Mouse (Mus musculus) forebrain, embryonic 13.5 days (tissue): Measurements from ENCODE around the gene Hoxb7. TPM values are rescaled to one million over a fixed set of nuclear protein-coding genes. Genes with fewer than 3 reads are reported as not detected.

Source experiments
- ATAC-seq: fragments of 200-750 bp; cut with Nextera tagmentation; 2 replicates; pipeline ENCODE4 v1.8.0; 2017
- H3K27ac ChIP-seq: fragments of 300-500 bp; sonication (generic); 2 replicates; pipeline ENCODE4 v1.5.1; 2015; ENCODE audit warnings: inconsistent platforms, mild to moderate bottlenecking, moderate library complexity
- H3K27me3 ChIP-seq: fragments of 300-500 bp; sonication (generic); 2 replicates; pipeline ENCODE4 v1.6.1; 2015; ENCODE audit warnings: mild to moderate bottlenecking, inconsistent platforms
- H3K36me3 ChIP-seq: fragments of 300-500 bp; sonication (generic); 2 replicates; pipeline ENCODE4 v1.6.1; 2015; ENCODE audit warnings: mild to moderate bottlenecking, inconsistent platforms; ENCODE audit not compliant: poor library complexity, severe bottlenecking
- H3K4me1 ChIP-seq: fragments of 300-500 bp; sonication (generic); 2 replicates; pipeline ENCODE4 v1.6.1; 2015; ENCODE audit warnings: inconsistent platforms
- H3K4me2 ChIP-seq: fragments of 300-500 bp; sonication (generic); 2 replicates; pipeline ENCODE4 v1.6.1; 2015; ENCODE audit warnings: inconsistent platforms, mild to moderate bottlenecking, moderate library complexity
- H3K4me3 ChIP-seq: fragments of 300-500 bp; sonication (generic); 2 replicates; pipeline ENCODE4 v1.5.1; 2015; ENCODE audit warnings: mild to moderate bottlenecking, inconsistent platforms
- H3K9ac ChIP-seq: fragments of 300-500 bp; sonication (generic); 2 replicates; pipeline ENCODE4 v1.6.1; 2015; ENCODE audit warnings: mild to moderate bottlenecking, inconsistent platforms
- H3K9me3 ChIP-seq: fragments of 300-500 bp; sonication (generic); replicated peaks from 2 replicates; pipeline ENCODE4 v1.6.1; 2016; ENCODE audit warnings: inconsistent platforms
- WGBS: fragments of 180-500 bp; shearing (Covaris S2); methylation state at CpG from one replicate; pipeline ENCODE4 v1.1.7; 2015; 5-methylcytosine and 5-hydroxymethylcytosine counted together
- polyA plus RNA-seq: library from polyadenylated mRNA; unstranded; fragments of >200 nt; fragmentation: Nextera tagmentation; extraction: Ambion mirVana; gene quantifications from 2 replicates; pipeline ENCODE4 v1.2.1, GENCODE M21; 2015

The Hoxb7 gene
- polyA plus RNA-seq, 1 experiment from 2014 or later = not detected

DNA sequence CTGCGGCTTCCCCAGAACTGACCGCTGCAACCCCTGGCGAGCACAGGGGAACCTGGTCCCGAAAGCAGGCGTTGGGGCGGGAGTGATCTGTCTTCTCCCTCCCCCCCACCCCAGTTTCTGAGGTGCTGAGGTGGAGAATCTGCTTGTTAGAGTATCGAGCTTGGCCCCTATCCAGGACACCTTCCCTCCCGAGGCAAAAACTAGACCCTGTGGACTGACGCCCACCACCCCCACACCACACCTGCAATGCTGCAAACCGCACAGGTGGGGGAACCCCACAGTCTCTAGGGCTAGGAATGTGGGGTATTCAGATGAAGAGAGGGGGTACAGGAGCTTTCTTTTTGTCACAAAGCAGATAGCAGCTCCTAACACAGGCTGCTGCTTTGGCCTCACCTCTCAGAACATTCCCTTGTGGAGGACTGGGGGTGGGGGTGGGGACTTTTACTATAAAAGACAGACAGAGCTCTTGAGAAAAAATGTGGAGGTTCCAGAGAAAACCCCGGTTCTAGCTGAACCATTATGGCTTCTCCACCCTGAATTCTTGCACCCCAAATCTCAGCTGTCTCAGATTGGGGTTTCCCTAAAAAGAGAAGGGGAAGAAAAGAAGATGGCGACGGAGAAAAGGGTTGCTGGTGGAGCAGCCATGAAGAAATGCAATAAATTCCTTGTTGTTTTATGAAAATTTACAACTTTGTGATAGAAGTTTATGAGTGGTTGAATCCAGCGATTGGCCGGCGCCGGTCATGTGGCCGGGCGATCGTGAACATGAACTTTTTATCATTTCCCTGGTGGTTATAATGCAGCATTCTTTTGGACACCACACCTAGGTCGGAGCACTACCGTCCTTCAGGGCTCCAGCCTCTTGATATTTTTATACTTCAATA, 5.5 kb downstream of the Hoxb7 start, which contains the start of gene Hoxb6:
Hoxb6 (plus strand) TSS at position 796 of the 884 bp plus-strand sequence.
- peaks cover 99% of the 10 kb centered on the region for H3K27me3 ChIP-seq
- no peak within 1 kb of the TSS for H3K9ac ChIP-seq
- WGBS = 2% methylated on average over 22 of the region's 22 CpGs
- no peaks in the 10 kb centered on the region for H3K9me3 ChIP-seq
- no peak within 1 kb of the TSS for H3K27ac ChIP-seq
- H3K36me3 ChIP-seq = no peaks in the 10 kb centered on the region
- ATAC-seq = no peak
- H3K4me2 ChIP-seq = no peak within 1 kb of the TSS
- peaks cover 3% of the 10 kb centered on the region; the same call in 1 of the 2 replicates for H3K4me1 ChIP-seq
- H3K4me3 ChIP-seq = no peak within 1 kb of the TSS

DNA sequence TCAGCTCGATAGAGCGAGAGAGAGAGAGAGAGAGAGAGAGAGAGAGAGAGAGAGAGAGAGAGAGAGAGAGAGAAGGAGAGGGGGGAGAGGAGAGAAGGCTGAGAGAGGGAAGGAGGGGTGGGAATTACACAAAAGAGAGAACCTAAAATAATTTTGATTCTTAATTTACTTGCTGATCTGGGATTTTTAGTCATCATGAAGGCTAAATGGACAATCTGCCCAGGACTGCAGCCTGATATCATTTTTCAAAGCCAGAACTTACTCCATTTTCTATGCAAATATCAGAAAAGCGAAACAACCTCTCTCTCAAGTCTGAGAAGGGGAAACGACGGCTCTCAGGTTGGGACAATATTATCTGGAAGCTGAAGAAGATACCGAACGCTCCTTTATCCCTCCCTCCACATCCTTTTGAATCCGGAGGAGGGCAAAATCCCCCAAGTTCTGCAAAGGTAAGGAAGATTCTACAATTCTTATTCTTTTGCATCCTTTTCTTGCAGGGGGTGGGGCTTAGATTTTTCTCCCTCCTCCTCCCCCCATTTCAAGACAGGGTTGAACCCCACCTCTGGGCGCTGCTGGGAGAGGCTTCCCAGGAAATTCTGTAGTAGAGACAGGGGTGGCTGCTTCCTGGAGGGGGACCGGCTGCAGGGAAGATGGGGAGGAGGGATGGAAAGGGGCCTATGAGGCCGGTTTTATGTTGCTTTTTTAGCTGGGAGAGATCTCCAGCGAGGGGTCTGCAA, 6.3 kb downstream of the Hoxb7 start:
- Histone ChIP-seq H3K4me3 (no peak overlapping the region), H3K9ac (no peak overlapping the region), H3K27me3 (peaks cover 99% of the 10 kb centered on the region), H3K9me3 (no peaks in the 10 kb centered on the region), H3K4me1 (no peaks in the 10 kb centered on the region), H3K4me2 (no peak overlapping the region), H3K36me3 (no peaks in the 10 kb centered on the region), H3K27ac (no peak overlapping the region)
- 2% methylated on average over 12 of the region's 12 CpGs for WGBS
- ATAC-seq = no peak

DNA sequence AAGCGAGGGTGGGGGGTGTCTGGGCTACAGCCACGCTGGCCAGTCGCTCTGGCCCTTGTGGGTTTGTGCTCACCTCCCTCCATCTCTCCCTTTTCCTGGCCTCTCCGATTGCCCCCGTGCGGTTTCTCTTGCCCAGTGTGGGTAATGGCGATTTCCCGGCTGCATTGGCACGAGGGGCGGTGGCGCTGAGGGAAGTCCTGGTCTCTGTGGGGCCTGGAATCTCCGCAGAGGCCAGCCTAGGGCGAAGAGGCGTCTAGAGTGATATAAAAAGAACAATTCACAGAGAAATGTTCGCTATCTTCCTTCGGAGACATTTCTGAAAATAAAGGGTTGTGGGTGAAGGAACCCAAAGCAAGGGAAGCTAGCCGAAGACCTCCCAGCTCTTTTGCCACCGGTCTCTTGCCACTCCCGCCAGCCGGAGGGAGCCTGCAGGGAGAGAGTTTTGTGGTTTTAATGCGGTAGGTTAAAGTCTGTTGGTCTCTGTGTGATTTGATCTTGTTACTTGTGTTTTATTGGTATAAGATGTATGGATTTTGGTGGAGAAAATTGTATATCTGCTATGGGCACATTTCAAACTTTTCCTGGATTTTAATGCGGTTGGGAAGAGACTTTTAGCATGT, 7.0 kb downstream of the Hoxb7 start:
- Histone ChIP-seq H3K4me2 (no peak overlapping the region), H3K9me3 (no peaks in the 10 kb centered on the region), H3K27me3 (peaks cover 99% of the 10 kb centered on the region), H3K36me3 (no peaks in the 10 kb centered on the region), H3K9ac (no peak overlapping the region), H3K27ac (no peak overlapping the region), H3K4me1 (no peaks in the 10 kb centered on the region), H3K4me3 (no peak overlapping the region)
- under 1% methylated on average over 22 of the region's 22 CpGs for WGBS
- no peak for ATAC-seq

DNA sequence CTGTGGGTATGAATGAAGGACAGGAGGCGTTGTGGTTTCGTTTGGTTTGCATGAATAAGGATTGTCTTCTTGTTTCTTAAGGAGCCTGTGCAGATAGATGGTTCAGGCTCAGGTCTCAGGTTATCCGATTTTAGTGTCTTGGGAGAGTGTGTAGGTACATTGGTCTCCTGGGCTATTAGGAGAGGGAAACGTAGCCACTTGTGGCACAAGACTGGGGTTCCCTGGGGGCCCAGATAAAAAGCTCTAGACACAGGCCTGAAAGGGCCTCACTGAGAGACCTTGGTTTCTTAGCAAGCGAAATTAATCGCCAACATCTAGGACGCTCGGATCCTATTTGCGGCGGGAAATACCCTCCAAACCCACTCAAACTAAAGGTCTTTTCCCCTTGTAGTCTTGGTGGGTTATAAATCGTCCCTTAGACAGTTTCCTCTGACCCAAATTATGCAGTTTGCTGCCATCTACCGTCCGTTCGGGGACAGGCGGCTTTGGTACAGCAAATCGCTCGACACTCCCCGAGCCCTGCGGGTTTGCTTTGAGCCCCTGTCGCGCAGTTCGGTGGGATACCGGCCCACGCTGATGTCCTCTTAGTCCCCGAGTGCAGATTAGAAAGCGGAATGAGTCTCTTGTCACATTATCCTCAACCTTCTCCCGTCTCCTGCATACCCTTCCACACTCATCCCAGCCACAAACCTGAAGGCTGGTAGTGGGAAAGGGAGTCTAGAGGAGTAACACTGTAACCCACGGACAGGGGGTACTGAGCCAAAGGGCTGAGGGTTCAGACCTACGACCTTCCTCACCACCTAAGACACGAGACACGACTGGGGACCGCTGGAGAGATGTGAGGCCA, 8.0 kb downstream of the Hoxb7 start:
- Histone ChIP-seq H3K4me1 (no peaks in the 10 kb centered on the region), H3K4me2 (no peak overlapping the region), H3K4me3 (no peak overlapping the region), H3K9me3 (no peaks in the 10 kb centered on the region), H3K36me3 (no peaks in the 10 kb centered on the region), H3K27ac (no peak overlapping the region), H3K9ac (no peak overlapping the region), H3K27me3 (peaks cover 99% of the 10 kb centered on the region)
- ATAC-seq = no peak
- under 1% methylated on average over 32 of the region's 32 CpGs for WGBS

GRCm38 (mm10) chr11:96295092-96295835, 8.8 kb downstream of the Hoxb7 start:
- ATAC-seq = no peak
- H3K4me2 ChIP-seq = no peak overlapping the region
- no peak overlapping the region for H3K27ac ChIP-seq
- H3K36me3 ChIP-seq = no peaks in the 10 kb centered on the region
- 2% methylated on average over 30 of the region's 30 CpGs for WGBS
- H3K4me1 ChIP-seq = no peaks in the 10 kb centered on the region
- no peak overlapping the region for H3K9ac ChIP-seq
- no peak overlapping the region for H3K4me3 ChIP-seq
- H3K27me3 ChIP-seq = peaks cover 99% of the 10 kb centered on the region
- no peaks in the 10 kb centered on the region for H3K9me3 ChIP-seq

DNA sequence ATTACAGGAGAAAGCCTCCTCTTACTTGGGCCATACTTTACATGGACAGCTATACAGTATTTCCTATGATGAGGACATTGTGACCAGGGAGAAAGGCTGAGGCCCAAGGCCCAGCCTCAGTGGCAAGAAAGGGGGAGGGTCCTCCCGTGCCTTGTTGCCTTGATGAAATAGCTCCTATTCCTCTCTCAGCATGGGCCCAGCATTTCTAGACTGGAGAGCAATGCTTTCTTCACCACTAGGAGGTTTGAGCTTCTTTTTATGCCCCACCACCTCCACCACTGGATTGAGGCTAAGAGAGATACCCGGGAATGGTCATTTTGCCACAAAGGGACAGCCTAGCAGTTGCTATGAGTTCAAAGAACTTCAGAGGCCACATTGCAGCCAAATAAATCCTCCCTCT, 10.6 kb downstream of the Hoxb7 start:
- no peak for ATAC-seq
- Histone ChIP-seq H3K9me3 (no peaks in the 10 kb centered on the region), H3K27ac (no peak overlapping the region), H3K4me1 (no peaks in the 10 kb centered on the region), H3K9ac (no peak overlapping the region), H3K27me3 (peaks cover 100% of the 10 kb centered on the region), H3K4me2 (no peak overlapping the region), H3K4me3 (no peak overlapping the region), H3K36me3 (no peaks in the 10 kb centered on the region)
- WGBS = 5% methylated on average over 2 of the region's 2 CpGs

- Histone ChIP-seq H3K9me3 (no peaks in the 10 kb centered on the region), H3K9ac (no peak overlapping the region), H3K4me3 (no peak overlapping the region), H3K4me2 (no peak overlapping the region), H3K36me3 (no peaks in the 10 kb centered on the region), H3K4me1 (no peaks in the 10 kb centered on the region), H3K27ac (no peak overlapping the region), H3K27me3 (peaks cover 100% of the 10 kb centered on the region)
- no peak for ATAC-seq
- WGBS = 2% methylated on average over 3 of the region's 3 CpGs
These were observed 11.0 kb downstream of the Hoxb7 start for GRCm38 (mm10) chr11:96297428-96297827.

DNA sequence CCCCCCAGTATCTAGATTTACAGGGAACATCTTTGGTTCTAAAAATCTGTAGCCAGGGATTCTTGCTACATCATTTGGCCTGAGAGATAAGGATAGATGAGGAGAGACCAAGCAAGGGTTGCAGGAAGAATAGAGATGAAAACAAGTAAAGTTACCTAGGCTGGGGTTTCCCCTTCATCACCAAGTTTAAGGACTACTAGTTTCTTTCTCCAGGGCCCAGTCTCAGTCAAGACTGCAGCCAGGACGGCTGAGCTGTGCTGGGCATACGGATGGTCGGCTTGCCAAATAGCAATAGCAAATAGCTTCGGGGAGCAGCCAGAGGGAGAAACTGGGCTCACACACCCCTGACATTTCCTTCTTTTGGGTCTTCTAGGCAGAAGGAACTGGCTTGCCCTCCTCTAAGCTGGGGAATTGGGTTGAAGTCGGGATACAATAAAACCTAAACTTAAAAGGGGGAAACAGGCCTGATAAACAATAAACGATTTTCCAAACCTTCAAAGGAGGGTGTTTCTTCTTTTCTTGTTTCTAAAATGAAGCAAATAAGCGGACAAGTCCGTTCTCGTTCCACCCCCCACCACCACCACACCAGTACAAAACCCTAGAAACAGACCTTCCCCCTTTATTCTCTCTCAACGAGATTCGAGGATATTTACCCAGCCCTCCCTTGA, 11.7 kb downstream of the Hoxb7 start:
- Histone ChIP-seq H3K4me3 (no peak overlapping the region), H3K9me3 (no peaks in the 10 kb centered on the region), H3K27ac (no peak overlapping the region), H3K27me3 (peaks cover 100% of the 10 kb centered on the region), H3K4me2 (no peak overlapping the region), H3K9ac (no peak overlapping the region), H3K36me3 (no peaks in the 10 kb centered on the region), H3K4me1 (no peaks in the 10 kb centered on the region)
- 3% methylated on average over 11 of the region's 11 CpGs for WGBS
- ATAC-seq = no peak

DNA sequence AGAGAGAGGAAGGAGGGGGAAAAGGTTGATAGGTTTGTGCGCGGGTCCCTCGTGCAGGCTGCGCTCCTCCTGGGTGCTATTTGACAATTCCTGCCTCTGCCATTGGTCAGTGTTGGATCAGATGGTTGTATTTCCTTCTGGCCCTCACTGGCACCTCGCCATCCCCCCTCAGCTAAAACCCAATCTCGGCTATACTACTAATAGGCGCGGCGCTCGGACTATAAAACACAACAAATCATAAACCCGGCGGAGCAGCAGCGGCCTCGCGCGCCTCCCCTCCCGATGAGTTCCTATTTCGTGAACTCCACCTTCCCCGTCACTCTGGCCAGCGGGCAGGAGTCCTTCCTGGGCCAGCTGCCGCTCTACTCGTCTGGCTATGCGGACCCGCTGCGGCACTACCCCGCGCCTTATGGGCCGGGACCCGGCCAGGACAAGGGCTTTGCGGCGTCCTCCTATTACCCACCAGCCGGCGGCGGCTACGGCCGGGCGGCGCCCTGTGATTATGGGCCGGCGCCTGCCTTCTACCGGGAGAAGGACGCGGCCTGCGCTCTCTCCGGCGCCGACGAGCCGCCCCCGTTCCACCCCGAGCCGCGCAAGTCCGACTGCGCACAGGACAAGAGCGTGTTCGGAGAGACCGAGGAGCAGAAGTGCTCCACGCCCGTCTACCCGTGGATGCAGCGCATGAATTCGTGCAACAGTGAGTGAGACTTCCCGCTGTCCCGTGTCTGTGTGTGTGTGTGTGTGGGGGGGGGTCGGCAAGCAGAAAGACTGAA, 12.7 kb downstream of the Hoxb7 start:
- under 1% methylated on average over 64 of the region's 66 CpGs for WGBS
- Histone ChIP-seq H3K4me2 (no peak overlapping the region), H3K9ac (no peak overlapping the region), H3K4me1 (peaks cover 7% of the 10 kb centered on the region; the same call in 1 of the 2 replicates), H3K4me3 (no peak overlapping the region), H3K9me3 (no peaks in the 10 kb centered on the region), H3K27me3 (peaks cover 100% of the 10 kb centered on the region), H3K27ac (no peak overlapping the region), H3K36me3 (no peaks in the 10 kb centered on the region)
- no peak for ATAC-seq

- Histone ChIP-seq H3K27ac (no peak overlapping the region), H3K4me1 (peaks cover 7% of the 10 kb centered on the region; the same call in 1 of the 2 replicates), H3K4me3 (no peak overlapping the region), H3K9me3 (no peaks in the 10 kb centered on the region), H3K27me3 (peaks cover 100% of the 10 kb centered on the region), H3K9ac (no peak overlapping the region), H3K4me2 (no peak overlapping the region), H3K36me3 (no peaks in the 10 kb centered on the region)
- no peak for ATAC-seq
- WGBS = 1% methylated on average over 9 of the region's 9 CpGs
These were observed 13.4 kb downstream of the Hoxb7 start for GRCm38 (mm10) chr11:96299781-96300180.
